Mouse (Mus musculus) CH12.LX (cell line): ENCODE data around the gene Cdh23.

Experiments
- CTCF ChIP-seq, 2 experiments: IDR thresholded peaks in 1 of 2; conservative IDR thresholded peaks in 1 of 2; 2 replicates each; pipeline ENCODE4 v1.5.1; 2011 to 2012; ENCODE audit warnings: low read depth in 2 of 2, low read length in 2 of 2, improper control_type of control experiment in 1 of 2, inconsistent platforms in 1 of 2, mild to moderate bottlenecking in 1 of 2, moderate library complexity in 1 of 2
- GABPA ChIP-seq: IDR thresholded peaks from 2 replicates; pipeline ENCODE4 v1.6.1; 2012; ENCODE audit warnings: low read depth, low read length, improper control_type of control experiment, inconsistent platforms; ENCODE audit not compliant: insufficient replicate concordance
- JUN ChIP-seq: IDR thresholded peaks from 2 replicates; pipeline ENCODE4 v1.6.1; 2011; ENCODE audit warnings: low read depth, mild to moderate bottlenecking, low read length, improper control_type of control experiment, moderate library complexity; ENCODE audit not compliant: insufficient read depth
- JUND ChIP-seq: conservative IDR thresholded peaks from 2 replicates; pipeline ENCODE4 v1.6.1; 2011; ENCODE audit warnings: low read depth, low read length, improper control_type of control experiment
- MXI1 ChIP-seq: IDR thresholded peaks from 2 replicates; pipeline ENCODE4 v1.6.1; 2011; ENCODE audit warnings: mild to moderate bottlenecking, low read depth, low read length, improper control_type of control experiment
- PAX5 ChIP-seq: IDR thresholded peaks from 2 replicates; pipeline ENCODE4 v1.6.1; 2012; ENCODE audit warnings: low read length, inconsistent platforms, mixed read lengths
- POLR2A ChIP-seq: IDR thresholded peaks from 2 replicates; pipeline ENCODE4 v1.6.1; 2011; ENCODE audit warnings: low read depth, mild to moderate bottlenecking, improper control_type of control experiment, low read length
- SMC3 ChIP-seq: IDR thresholded peaks from 2 replicates; pipeline ENCODE4 v1.6.1; 2011; ENCODE audit warnings: low read depth, low read length, improper control_type of control experiment
- TBP ChIP-seq: conservative IDR thresholded peaks from 2 replicates; pipeline ENCODE4 v1.6.1; 2011; ENCODE audit warnings: low read depth, low read length, improper control_type of control experiment
- TCF12 ChIP-seq: IDR thresholded peaks from 2 replicates; pipeline ENCODE4 v1.6.1; 2014; ENCODE audit warnings: low read depth, mild to moderate bottlenecking, inconsistent platforms, low read length, improper control_type of control experiment
- USF1 ChIP-seq: IDR thresholded peaks from 2 replicates; pipeline ENCODE4 v1.6.1; 2014; ENCODE audit warnings: low read depth, mild to moderate bottlenecking, inconsistent platforms, low read length, improper control_type of control experiment

- TF ChIP-seq CTCF (conservative IDR thresholded peaks at IDR 0.05 in 1 of 2, IDR thresholded peaks at IDR 0.05 in 1 of 2; ENCODE audit: low read depth in 2 of 2, low read length in 2 of 2) (no peak), GABPA (no peak), USF1 (no peak), PAX5 (no peak), TCF12 (no peak), POLR2A (no peak), JUND (no peak), TBP (no peak), MXI1 (no peak), JUN (no peak), SMC3 (no peak)
Measured at GRCm38 (mm10) chr10:60265252-60265651, 431.0 kb downstream of the Cdh23 start.
